Mouse (Mus musculus) hindbrain, embryonic 11.5 days (tissue): ENCODE measurements around the gene Nat8f4. TPM values are rescaled to one million over a fixed set of nuclear protein-coding genes. Genes with fewer than 3 reads are reported as not detected.
"Not testable (repeated sequence)": the region's sequence is repeated elsewhere in the genome, so short reads cannot be mapped to it uniquely, and the experiment has no call there.

ENCODE experiments used
- ATAC-seq: fragments of 200-750 bp; cut with Nextera tagmentation; 2 replicates; pipeline ENCODE4 v1.8.0; 2017; ENCODE audit warnings: mild to moderate bottlenecking, moderate TSS enrichment, moderate library complexity; ENCODE audit not compliant: low FRiP score
- DNase-seq: peaks from one replicate; pipeline ENCODE4 v3.0.0-alpha.2; 2015; ENCODE audit warnings: low spot score
- H3K27ac ChIP-seq: fragments of 300-500 bp; sonication (generic); 2 replicates; pipeline ENCODE4 v1.5.1; 2014; ENCODE audit warnings: mild to moderate bottlenecking, low read depth, low read length
- H3K27me3 ChIP-seq: fragments of 300-500 bp; sonication (generic); 2 replicates; pipeline ENCODE4 v1.6.1; 2014; ENCODE audit warnings: mild to moderate bottlenecking, low read length, moderate library complexity, mixed read lengths; ENCODE audit not compliant: control insufficient read depth, insufficient read depth
- H3K36me3 ChIP-seq: fragments of 300-500 bp; sonication (generic); 2 replicates; pipeline ENCODE4 v1.6.1; 2014; ENCODE audit warnings: mild to moderate bottlenecking, low read length, moderate library complexity, mixed read lengths; ENCODE audit not compliant: control insufficient read depth, insufficient read depth
- H3K4me1 ChIP-seq: fragments of 300-500 bp; sonication (generic); replicated peaks from 2 replicates; pipeline ENCODE4 v1.6.1; 2014; ENCODE audit warnings: low read length, mixed read lengths; ENCODE audit not compliant: control insufficient read depth, insufficient read depth
- H3K4me2 ChIP-seq: fragments of 300-500 bp; sonication (generic); replicated peaks from 2 replicates; pipeline ENCODE4 v1.6.1; 2014; ENCODE audit warnings: mild to moderate bottlenecking, low read depth, low read length
- H3K4me3 ChIP-seq: fragments of 300-500 bp; sonication (generic); 2 replicates; pipeline ENCODE4 v1.5.1; 2014; ENCODE audit warnings: low read depth, low read length
- H3K9ac ChIP-seq: fragments of 300-500 bp; sonication (generic); 2 replicates; pipeline ENCODE4 v1.6.1; 2014; ENCODE audit warnings: low read depth, low read length
- H3K9me3 ChIP-seq: fragments of 300-500 bp; sonication (generic); 2 replicates; pipeline ENCODE4 v1.6.1; 2016; ENCODE audit warnings: low read length; ENCODE audit not compliant: control insufficient read depth
- WGBS: fragments of 180-500 bp; shearing (Covaris S2); extraction: QIAGEN DNeasy Blood & Tissue Kit; methylation state at CpG from one replicate; pipeline ENCODE4 v1.1.7; 2014; 5-methylcytosine and 5-hydroxymethylcytosine counted together
- polyA plus RNA-seq: library from polyadenylated mRNA; unstranded; fragments of >200 nt; fragmentation: Nextera tagmentation; extraction: Ambion mirVana; gene quantifications from 2 replicates; pipeline ENCODE4 v1.2.1, GENCODE M21; 2014

Gene Nat8f4
- polyA plus RNA-seq, 1 experiment from 2014 or later: 4.8 TPM

GRCm38 (mm10) chr6:85911587-85911986 lies 6.9 kb upstream of the Nat8f4 start, which contains the start of gene Tprkb:
Gene Tprkb, plus strand, starts transcription at chr6:85911865.
- Histone ChIP-seq H3K36me3 (no peaks in the 10 kb centered on the region), H3K4me1 (no peaks in the 10 kb centered on the region), H3K9me3 (no peaks in the 10 kb centered on the region), H3K9ac (no peak within 1 kb of the TSS), H3K27ac (no peak within 1 kb of the TSS), H3K27me3 (no peaks in the 10 kb centered on the region), H3K4me3 (no peak within 1 kb of the TSS), H3K4me2 (no peak within 1 kb of the TSS)
- ATAC-seq: no peak
- no peak for DNase-seq
- WGBS: 88% methylated on average over 3 of the region's 3 CpGs

DNA sequence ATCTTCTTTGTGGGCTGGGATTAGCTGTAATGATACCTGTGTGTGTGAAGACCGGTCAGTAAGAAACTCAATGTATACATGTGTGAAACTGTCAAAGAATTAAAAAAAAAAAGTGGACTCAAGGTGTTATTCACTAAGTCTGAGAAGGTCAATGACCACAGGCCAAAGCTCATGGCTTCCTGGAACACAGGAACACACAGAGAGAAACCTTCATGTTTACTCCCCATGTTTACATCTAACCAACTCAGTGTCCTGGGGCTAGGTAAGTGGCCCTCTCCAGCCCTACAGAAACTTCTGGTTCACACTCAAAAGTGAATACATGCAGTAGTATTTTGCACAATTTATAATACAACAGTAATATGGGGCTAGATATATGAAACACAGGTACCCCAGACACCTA lies 5.0 kb upstream of the Nat8f4 start:
- Histone ChIP-seq H3K4me1 (no peaks in the 10 kb centered on the region), H3K9me3 (no peaks in the 10 kb centered on the region), H3K4me2 (no peak overlapping the region), H3K9ac (no peak overlapping the region), H3K4me3 (no peak overlapping the region), H3K27me3 (no peaks in the 10 kb centered on the region), H3K27ac (no peak overlapping the region), H3K36me3 (no peaks in the 10 kb centered on the region)
- DNase-seq (no peak), ATAC-seq (no peak)
- 90% methylated on average over 1 of the region's 1 CpGs for WGBS

DNA sequence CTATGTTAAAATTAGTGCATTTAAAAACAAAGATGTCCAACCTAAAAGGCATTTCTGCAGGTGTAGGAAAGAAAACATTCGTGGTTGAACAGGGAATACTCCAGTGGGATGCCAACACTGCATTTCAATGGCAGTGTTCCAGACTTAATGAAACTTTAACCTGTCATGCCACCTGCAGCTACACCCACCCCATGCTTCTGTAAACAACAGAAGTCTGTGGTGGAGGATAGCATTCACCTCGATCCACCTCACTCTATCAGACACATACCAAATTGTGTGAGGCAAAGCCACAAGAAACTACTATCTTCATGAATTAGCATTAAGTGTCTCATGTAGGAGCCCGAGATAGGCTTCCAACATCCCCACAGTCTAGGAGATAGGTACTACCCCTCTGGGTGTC lies 3.7 kb upstream of the Nat8f4 start:
- H3K27ac ChIP-seq: no peak overlapping the region
- H3K27me3 ChIP-seq: no peaks in the 10 kb centered on the region
- H3K36me3 ChIP-seq: no peaks in the 10 kb centered on the region
- H3K9me3 ChIP-seq: no peaks in the 10 kb centered on the region
- ATAC-seq (no peak), DNase-seq (no peak)
- H3K4me2 ChIP-seq: no peak overlapping the region
- 74% methylated on average over 3 of the region's 3 CpGs for WGBS
- no peaks in the 10 kb centered on the region for H3K4me1 ChIP-seq
- no peak overlapping the region for H3K4me3 ChIP-seq
- no peak overlapping the region for H3K9ac ChIP-seq

GRCm38 (mm10) chr6:85906911-85907351 lies 2.2 kb upstream of the Nat8f4 start:
- not testable (repeated sequence) for DNase-seq, H3K36me3 ChIP-seq, H3K4me1 ChIP-seq, H3K9ac ChIP-seq, H3K9me3 ChIP-seq, H3K4me2 ChIP-seq, H3K4me3 ChIP-seq, ATAC-seq, H3K27me3 ChIP-seq, H3K27ac ChIP-seq
- 68% methylated on average over 2 of the region's 2 CpGs for WGBS

GRCm38 (mm10) chr6:85902303-85902702 lies 2.4 kb downstream of the Nat8f4 start:
- ATAC-seq (no peak), DNase-seq (no peak)
- WGBS: 90% methylated on average over 2 of the region's 2 CpGs

DNA sequence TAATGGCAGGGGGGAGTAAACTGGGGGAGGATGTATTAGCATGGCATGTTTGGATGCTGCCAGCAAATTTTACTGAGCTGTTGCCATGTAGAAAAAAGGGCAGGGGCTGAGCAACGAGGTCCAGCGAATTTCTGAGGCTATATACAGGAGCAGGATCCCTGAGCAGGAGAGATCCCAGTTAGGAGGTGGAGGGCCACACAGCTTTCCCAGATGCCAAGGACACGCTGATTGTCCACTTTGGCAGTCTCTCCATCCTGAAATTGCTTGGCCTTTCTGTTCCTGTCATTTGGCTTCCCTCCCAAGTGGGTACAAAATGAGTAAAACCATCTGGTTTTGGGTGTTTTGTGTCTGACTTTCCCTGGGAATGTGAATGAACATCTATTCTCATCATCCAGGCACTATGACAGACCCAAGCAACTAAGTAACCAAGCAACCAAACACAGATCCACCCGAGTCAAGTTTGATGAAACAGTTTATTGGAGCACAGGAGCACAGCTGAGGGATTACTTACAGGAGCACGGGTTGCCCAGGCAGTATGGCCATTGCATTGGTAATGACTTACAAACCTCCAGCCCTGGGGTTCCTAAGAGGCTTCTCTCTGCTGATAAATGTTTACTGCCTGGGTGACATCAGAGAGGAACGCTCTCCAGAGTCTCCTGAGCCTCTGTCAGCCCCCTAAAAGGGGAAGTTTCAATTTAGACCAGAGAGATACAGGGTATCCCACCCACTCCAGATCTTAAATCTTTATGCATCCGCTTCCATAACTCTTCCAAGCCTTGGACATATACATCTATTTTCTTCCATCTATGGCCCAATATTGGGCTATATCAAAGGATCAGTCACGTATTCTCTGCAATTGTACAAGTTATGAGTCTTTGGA lies 5.8 kb downstream of the Nat8f4 start:
- H3K27me3 ChIP-seq, H3K4me1 ChIP-seq, H3K9me3 ChIP-seq, DNase-seq, H3K36me3 ChIP-seq, H3K27ac ChIP-seq, H3K4me2 ChIP-seq, ATAC-seq, H3K9ac ChIP-seq, H3K4me3 ChIP-seq: not testable (repeated sequence)
- WGBS: 85% methylated on average over 7 of the region's 8 CpGs

More at GRCm38 (mm10) chr6:85902303-85902702, 2.4 kb downstream of the Nat8f4 start:
- Histone ChIP-seq H3K36me3 (no peaks in the 10 kb centered on the region), H3K4me3 (no peak overlapping the region), H3K9ac (no peak overlapping the region), H3K9me3 (no peaks in the 10 kb centered on the region), H3K4me1 (no peaks in the 10 kb centered on the region), H3K4me2 (no peak overlapping the region), H3K27ac (no peak overlapping the region), H3K27me3 (no peaks in the 10 kb centered on the region)

DNA sequence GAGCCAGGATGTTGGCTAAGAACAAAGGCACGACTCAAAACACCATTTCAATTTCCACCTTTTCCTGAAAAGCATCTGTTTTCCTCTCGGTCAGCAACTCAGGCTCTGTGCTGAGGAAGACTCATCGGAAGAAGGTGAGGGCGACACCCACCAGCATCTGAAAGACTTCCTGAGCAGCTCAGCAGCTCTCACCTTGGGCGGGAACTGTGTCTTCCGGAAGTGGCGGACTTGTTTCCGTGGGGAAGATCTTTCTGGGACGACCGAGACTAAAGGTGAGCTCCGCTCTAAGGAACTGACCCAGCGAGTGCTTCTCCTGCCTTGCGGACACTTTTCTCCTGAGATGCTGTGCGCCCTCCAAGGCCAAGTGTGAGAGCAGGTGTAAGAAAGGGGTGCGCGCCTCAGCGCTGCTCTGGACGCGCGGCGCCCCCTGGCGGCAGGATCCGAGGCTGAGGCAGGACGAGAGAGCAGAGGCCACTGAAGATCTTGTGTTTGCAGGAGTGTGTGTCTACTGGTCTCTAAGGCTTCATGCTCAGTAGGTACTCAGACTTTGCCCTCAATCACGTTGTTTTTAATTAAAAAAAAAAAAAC lies 9.5 kb downstream of the Nat8f4 start:
- not testable (repeated sequence) for H3K9me3 ChIP-seq, H3K27ac ChIP-seq, DNase-seq, H3K9ac ChIP-seq, H3K4me1 ChIP-seq, H3K27me3 ChIP-seq, H3K4me2 ChIP-seq, H3K4me3 ChIP-seq, ATAC-seq, H3K36me3 ChIP-seq
- WGBS: 69% methylated on average over 25 of the region's 25 CpGs

- Histone ChIP-seq H3K4me2 (no peak overlapping the region), H3K9ac (no peak overlapping the region), H3K9me3 (no peaks in the 10 kb centered on the region), H3K36me3 (no peaks in the 10 kb centered on the region), H3K27ac (no peak overlapping the region), H3K4me1 (no peaks in the 10 kb centered on the region), H3K4me3 (no peak overlapping the region), H3K27me3 (no peaks in the 10 kb centered on the region)
- ATAC-seq (no peak), DNase-seq (no peak)
- 97% methylated on average over 2 of the region's 2 CpGs for WGBS
Observed at GRCm38 (mm10) chr6:85888961-85889360, 15.7 kb downstream of the Nat8f4 start.

GRCm38 (mm10) chr6:85884311-85884710 lies 20.4 kb downstream of the Nat8f4 start:
- H3K4me1 ChIP-seq: no peaks in the 10 kb centered on the region
- H3K4me3 ChIP-seq: no peak overlapping the region
- DNase-seq (no peak), ATAC-seq (no peak)
- H3K36me3 ChIP-seq: no peaks in the 10 kb centered on the region
- H3K4me2 ChIP-seq: no peak overlapping the region
- H3K27ac ChIP-seq: no peak overlapping the region
- H3K9me3 ChIP-seq: no peaks in the 10 kb centered on the region
- H3K27me3 ChIP-seq: no peaks in the 10 kb centered on the region
- WGBS: 93% methylated on average over 1 of the region's 1 CpGs
- H3K9ac ChIP-seq: no peak overlapping the region
